Mouse (Mus musculus) limb, embryonic 10.5 days (tissue): ENCODE results near the gene Nisch. TPM values are rescaled to one million over a fixed set of nuclear protein-coding genes. Genes with fewer than 3 reads are reported as not detected.

Experiments used
- DNase-seq: peaks from one replicate; pipeline ENCODE4 v3.0.0-alpha.2; 2017; ENCODE audit warnings: low spot score
- H3K27ac ChIP-seq: fragments of 300-500 bp; sonication (generic); 2 replicates; pipeline ENCODE4 v1.5.1; 2016; ENCODE audit warnings: mild to moderate bottlenecking
- H3K27me3 ChIP-seq: fragments of 300-500 bp; sonication (generic); 2 replicates; pipeline ENCODE4 v1.6.1; 2016; ENCODE audit warnings: low read depth, mild to moderate bottlenecking; ENCODE audit not compliant: poor library complexity, severe bottlenecking
- H3K36me3 ChIP-seq: fragments of 300-500 bp; sonication (generic); 2 replicates; pipeline ENCODE4 v1.6.1; 2016; ENCODE audit warnings: mild to moderate bottlenecking, moderate library complexity
- H3K4me1 ChIP-seq: fragments of 300-500 bp; sonication (generic); 2 replicates; pipeline ENCODE4 v1.6.1; 2016
- H3K4me3 ChIP-seq: fragments of 300-500 bp; sonication (generic); 2 replicates; pipeline ENCODE4 v1.5.1; 2016; ENCODE audit warnings: mild to moderate bottlenecking, moderate library complexity
- H3K9me3 ChIP-seq: fragments of 300-500 bp; sonication (generic); replicated peaks from 2 replicates; pipeline ENCODE4 v1.6.1; 2016; ENCODE audit warnings: mild to moderate bottlenecking
- WGBS: fragments of 180-500 bp; shearing (Covaris S2); methylation state at CpG from one replicate; pipeline ENCODE4 v1.1.7; 2016; 5-methylcytosine and 5-hydroxymethylcytosine counted together
- polyA plus RNA-seq: library from polyadenylated mRNA; unstranded; fragments of >200 nt; fragmentation: Nextera tagmentation; extraction: Ambion mirVana; gene quantifications from 2 replicates; pipeline ENCODE4 v1.2.1, GENCODE M21; 2016

The Nisch gene
- polyA plus RNA-seq, 1 experiment from 2014 or later = 543 TPM

DNA sequence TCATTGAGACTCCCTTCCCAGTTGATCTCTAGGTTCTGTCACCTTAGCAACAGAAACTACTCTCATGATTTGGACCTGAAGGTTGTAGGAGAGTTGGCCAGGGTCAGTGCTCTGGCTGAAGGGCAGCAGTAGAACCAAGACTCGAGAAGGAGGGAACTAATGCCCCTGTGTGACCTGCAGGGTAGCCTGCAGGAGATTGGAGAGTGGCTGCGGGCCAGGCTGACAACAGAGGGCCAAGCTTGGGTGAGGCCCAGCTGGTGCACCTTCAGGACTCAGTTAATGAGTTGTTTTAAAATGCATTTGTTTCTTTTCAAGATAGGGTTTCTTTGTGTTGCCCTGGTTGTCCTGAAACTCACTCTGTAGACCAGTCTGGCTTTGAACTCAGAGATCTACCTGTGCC, 51.7 kb downstream of the Nisch start:
- peaks cover 23% of the 10 kb centered on the region for H3K4me1 ChIP-seq
- no peak overlapping the region for H3K27ac ChIP-seq
- H3K27me3 ChIP-seq = no peaks in the 10 kb centered on the region
- no peak for DNase-seq
- no peak overlapping the region for H3K4me3 ChIP-seq
- no peaks in the 10 kb centered on the region for H3K9me3 ChIP-seq
- WGBS = 77% methylated on average over 2 of the region's 2 CpGs
- peaks cover 9% of the 10 kb centered on the region for H3K36me3 ChIP-seq

DNA sequence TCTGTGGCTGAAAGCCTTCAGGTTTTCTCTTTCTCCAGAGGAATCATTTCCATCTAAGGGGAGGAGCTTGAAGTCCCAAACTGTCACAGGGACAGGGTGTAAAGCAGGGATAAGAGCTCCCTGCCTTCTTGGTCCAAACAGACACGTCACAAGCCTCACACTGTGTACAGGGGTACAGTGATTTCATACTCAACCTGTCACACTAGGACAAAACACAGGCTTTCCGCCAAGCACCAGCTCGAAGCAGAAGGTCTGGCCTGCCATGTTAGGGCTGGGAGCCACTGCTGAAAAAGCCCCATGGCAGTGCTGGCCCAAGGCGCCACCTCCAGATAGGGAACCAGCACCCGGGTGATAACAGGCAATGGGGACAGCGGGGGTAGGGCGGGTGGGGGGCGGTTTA, 52.7 kb downstream of the Nisch start:
- H3K36me3 ChIP-seq = 0 out of 2 replicates have a peak, but pooled peaks cover 4% of the 10 kb centered on the region
- no peak overlapping the region for H3K27ac ChIP-seq
- no peak overlapping the region for H3K4me3 ChIP-seq
- peaks cover 23% of the 10 kb centered on the region for H3K4me1 ChIP-seq
- 85% methylated on average over 8 of the region's 8 CpGs for WGBS
- H3K9me3 ChIP-seq = no peaks in the 10 kb centered on the region
- H3K27me3 ChIP-seq = no peaks in the 10 kb centered on the region
- DNase-seq = no peak

DNA sequence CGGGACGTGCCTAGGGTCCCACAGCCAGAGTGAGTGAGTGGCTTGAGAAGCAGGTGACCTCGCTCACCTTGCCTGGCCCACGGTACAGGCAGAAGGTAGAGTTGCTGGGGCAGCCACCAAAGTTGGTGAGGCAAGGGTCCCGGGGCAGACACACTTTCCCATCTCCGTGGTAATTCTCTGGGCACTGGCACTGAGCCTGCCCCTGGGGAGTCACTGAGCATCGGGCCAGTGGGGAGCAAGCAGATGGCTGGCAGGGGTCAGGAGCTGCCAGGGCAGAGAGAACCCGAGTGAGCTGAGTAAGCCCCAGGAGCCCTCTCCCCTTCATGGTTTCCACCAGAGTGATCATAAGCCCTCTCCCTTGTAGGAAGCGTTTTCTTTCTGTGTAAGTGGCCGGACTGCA, 55.1 kb downstream of the Nisch start:
- DNase-seq = no peak
- Histone ChIP-seq H3K9me3 (no peaks in the 10 kb centered on the region), H3K27ac (no peak overlapping the region), H3K36me3 (0 out of 2 replicates have a peak, but pooled peaks cover 4% of the 10 kb centered on the region), H3K4me3 (no peak overlapping the region), H3K4me1 (peaks cover 13% of the 10 kb centered on the region), H3K27me3 (no peaks in the 10 kb centered on the region)
- 80% methylated on average over 10 of the region's 10 CpGs for WGBS

DNA sequence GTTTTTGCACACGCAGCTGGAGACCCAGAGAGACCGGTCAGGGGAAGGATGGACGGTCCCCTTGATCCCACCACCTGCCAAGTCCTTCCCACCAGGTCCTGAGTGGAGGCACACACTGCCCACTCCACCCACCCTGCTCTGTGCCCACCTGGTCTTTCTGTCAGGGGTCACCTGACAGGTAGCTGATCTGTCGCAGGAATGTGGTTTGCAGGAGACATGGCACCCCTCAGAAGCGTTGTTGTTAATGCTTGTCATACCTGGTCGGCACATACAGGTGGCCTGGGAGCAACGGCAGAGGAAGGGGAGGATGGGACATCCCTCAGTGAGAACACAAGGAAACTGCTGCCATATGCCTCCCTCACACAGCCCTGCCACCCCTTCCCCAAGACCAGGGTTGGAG, 55.6 kb downstream of the Nisch start:
- H3K27ac ChIP-seq = no peak overlapping the region
- DNase-seq = no peak
- no peaks in the 10 kb centered on the region for H3K27me3 ChIP-seq
- H3K4me1 ChIP-seq = peaks cover 9% of the 10 kb centered on the region
- 90% methylated on average over 7 of the region's 7 CpGs for WGBS
- H3K9me3 ChIP-seq = no peaks in the 10 kb centered on the region
- 0 out of 2 replicates have a peak, but pooled peaks cover 4% of the 10 kb centered on the region for H3K36me3 ChIP-seq
- no peak overlapping the region for H3K4me3 ChIP-seq

DNA sequence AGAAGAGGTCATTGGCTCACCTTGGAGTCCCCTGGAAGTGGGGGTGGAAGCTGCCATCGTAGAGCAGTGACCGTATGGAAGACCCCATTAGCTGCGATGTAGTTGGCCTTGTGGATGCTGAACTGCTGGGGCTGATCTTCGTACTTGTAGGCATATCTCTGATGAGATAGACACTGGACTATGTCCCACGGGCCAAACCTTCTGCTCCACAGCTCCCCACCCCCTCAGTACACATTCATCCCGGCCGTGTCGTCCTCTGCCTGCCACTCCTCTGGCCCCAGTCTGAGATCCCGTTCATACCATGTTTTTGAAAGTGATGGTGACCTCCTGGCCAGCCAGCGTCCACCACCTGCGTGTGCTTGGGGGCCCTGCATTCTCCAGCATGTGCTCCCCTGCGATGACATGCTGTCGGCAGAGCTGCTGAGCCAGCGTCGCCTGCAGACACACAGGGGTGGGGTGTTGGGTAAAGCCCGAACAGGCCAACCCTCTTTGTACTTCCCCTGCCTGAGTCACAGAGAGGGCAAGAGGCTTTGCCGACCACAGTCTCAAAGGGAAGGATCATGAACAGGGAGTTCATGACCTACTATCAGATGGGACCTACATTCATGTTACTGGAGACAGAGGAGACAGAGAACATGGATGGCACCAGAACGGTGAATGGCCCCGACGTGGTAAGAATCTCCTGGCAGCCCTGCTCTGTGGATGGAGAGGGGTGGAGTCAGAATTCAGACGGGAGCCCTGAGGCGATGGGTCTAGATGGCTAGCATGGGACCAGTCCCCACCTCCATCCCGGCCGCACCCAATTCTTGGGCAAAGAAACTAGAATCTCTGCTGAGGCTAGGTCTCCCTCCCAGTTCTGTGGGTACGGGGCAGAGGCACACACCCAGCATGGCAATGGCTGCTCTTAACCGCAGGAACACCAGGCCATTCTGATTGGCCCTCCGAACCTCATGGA, 56.3 kb downstream of the Nisch start:
- Histone ChIP-seq H3K36me3 (0 out of 2 replicates have a peak, but pooled peaks cover 4% of the 10 kb centered on the region), H3K9me3 (no peaks in the 10 kb centered on the region), H3K4me1 (peaks cover 5% of the 10 kb centered on the region; the same call in 1 of the 2 replicates), H3K4me3 (no peak overlapping the region), H3K27me3 (no peaks in the 10 kb centered on the region), H3K27ac (no peak overlapping the region)
- WGBS = 84% methylated on average over 27 of the region's 27 CpGs
- DNase-seq = no peak

DNA sequence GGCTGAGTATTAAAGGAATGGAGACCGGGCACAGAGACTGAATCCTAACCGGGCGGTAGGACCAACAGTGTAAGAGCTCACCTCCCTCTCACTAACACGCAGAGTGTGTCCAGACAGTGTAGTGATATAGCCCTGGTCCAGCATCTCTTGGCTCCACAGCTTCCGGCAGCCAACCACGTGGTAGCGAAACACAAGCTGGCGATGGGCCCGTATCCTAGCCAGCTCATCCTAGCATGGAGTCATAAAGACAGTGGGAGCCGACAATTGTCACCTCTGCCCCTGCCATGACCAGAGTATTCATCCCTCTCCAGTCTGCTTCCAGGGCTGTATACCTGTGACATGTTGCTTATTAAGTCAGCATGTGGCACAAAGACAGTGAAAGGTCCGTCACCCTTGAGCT, 71.1 kb downstream of the Nisch start:
- 93% methylated on average over 11 of the region's 11 CpGs for WGBS
- no peak overlapping the region for H3K27ac ChIP-seq
- no peak for DNase-seq
- no peaks in the 10 kb centered on the region for H3K4me1 ChIP-seq
- H3K4me3 ChIP-seq = no peak overlapping the region
- H3K27me3 ChIP-seq = no peaks in the 10 kb centered on the region
- H3K9me3 ChIP-seq = no peaks in the 10 kb centered on the region; the same call in 1 of the 2 replicates
- peaks cover 33% of the 10 kb centered on the region for H3K36me3 ChIP-seq

DNA sequence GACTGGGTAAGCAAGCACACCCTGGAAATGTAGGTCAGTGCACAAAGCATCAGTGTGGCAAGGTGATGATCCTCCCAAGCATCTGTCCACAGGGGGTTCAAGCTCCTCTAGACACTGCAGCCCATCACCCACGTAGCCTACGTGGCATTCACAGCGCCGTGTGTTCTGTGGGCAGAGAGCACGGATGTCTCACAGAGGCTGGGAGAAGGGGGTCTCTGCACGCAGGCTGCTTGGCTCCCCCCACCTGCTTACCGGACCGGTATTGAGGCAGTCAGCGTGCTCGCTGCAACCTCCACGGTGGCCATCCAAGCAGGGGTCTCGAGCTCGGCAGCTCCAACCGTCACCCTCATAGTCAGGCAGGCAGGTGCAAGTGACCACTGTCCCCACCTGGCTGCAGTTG, 75.7 kb downstream of the Nisch start:
- Histone ChIP-seq H3K4me3 (no peak overlapping the region), H3K27me3 (no peaks in the 10 kb centered on the region), H3K36me3 (peaks cover 80% of the 10 kb centered on the region), H3K27ac (no peak overlapping the region), H3K9me3 (no peaks in the 10 kb centered on the region; the same call in 1 of the 2 replicates), H3K4me1 (no peaks in the 10 kb centered on the region)
- 96% methylated on average over 14 of the region's 14 CpGs for WGBS
- no peak for DNase-seq

DNA sequence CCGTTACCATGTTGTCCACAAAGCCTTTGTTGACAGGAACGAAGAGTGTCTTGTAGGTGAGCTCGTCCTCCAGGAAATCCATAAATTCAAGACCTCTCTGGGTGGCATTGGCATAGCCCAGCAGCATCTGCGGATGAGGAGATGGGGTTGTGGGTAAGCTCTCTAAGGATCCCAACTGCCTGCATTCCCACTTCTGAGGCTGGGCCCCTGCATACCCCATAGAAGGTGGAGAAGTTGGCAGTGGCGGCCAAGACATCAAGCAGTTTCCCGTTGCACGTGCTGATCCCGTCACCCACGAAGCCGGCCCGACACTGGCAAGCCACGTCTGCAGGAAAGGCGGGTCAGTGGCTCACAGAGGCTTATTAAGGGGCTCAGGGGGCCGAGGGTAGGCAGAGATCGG, 76.6 kb downstream of the Nisch start:
- DNase-seq = no peak
- H3K9me3 ChIP-seq = no peaks in the 10 kb centered on the region; the same call in 1 of the 2 replicates
- 92% methylated on average over 15 of the region's 15 CpGs for WGBS
- no peaks in the 10 kb centered on the region for H3K4me1 ChIP-seq
- H3K36me3 ChIP-seq = peaks cover 88% of the 10 kb centered on the region
- H3K27me3 ChIP-seq = no peaks in the 10 kb centered on the region
- no peak overlapping the region for H3K4me3 ChIP-seq
- H3K27ac ChIP-seq = no peak overlapping the region

DNA sequence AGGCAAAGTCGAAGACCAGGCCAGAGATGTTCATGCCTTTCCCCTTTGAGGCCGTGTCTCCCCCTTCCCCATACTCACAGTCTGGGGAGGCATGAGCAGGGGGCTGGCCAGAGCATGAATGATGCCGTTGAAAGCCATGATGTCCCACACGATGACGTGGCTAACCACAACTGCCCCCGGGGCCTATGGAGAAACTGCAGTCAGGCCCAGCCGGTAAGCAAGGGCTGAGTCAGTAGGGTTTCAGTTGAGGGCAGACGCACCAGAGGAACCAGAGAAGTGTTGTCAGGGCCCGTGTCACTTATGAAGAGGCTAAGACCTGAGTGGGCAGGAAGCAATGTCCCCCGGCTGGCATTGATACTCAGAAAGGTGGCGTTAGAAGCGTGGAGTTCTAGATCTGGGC, 77.1 kb downstream of the Nisch start:
- DNase-seq = no peak
- Histone ChIP-seq H3K27ac (no peak overlapping the region), H3K36me3 (peaks cover 90% of the 10 kb centered on the region), H3K9me3 (no peaks in the 10 kb centered on the region; the same call in 1 of the 2 replicates), H3K4me3 (no peak overlapping the region), H3K4me1 (no peaks in the 10 kb centered on the region), H3K27me3 (no peaks in the 10 kb centered on the region)
- 95% methylated on average over 12 of the region's 12 CpGs for WGBS

DNA sequence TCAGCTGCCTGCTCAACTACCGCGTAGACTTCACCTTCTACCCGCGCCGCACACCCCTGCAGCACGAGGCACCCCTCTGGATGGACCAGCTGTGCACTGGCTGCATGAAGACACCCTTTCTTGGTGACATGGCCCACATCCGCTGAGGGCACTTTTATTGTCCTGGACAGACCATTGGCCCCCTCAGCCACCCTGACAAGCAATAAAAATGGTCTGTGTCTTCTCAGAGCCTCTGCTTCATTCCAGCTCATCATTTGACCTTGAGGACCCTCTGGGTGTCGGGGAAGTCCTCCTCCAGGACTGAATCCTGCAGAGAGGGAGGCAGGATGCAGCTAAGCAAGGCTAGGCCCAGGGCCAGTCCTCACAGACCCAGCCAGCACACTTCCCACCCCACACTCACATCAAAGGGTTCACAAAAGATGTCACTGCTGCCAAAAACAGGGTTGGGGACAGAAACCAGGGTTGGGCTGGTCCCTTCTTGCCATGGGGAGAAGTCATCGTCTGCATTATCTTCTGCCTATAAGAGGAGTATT, 77.8 kb downstream of the Nisch start:
- no peaks in the 10 kb centered on the region; the same call in 1 of the 2 replicates for H3K9me3 ChIP-seq
- H3K4me3 ChIP-seq = no peak overlapping the region
- peaks cover 97% of the 10 kb centered on the region for H3K36me3 ChIP-seq
- WGBS = 95% methylated on average over 9 of the region's 9 CpGs
- H3K27me3 ChIP-seq = no peaks in the 10 kb centered on the region
- H3K4me1 ChIP-seq = 0 out of 2 replicates have a peak, but pooled peaks cover 2% of the 10 kb centered on the region
- no peak for DNase-seq
- no peak overlapping the region for H3K27ac ChIP-seq

DNA sequence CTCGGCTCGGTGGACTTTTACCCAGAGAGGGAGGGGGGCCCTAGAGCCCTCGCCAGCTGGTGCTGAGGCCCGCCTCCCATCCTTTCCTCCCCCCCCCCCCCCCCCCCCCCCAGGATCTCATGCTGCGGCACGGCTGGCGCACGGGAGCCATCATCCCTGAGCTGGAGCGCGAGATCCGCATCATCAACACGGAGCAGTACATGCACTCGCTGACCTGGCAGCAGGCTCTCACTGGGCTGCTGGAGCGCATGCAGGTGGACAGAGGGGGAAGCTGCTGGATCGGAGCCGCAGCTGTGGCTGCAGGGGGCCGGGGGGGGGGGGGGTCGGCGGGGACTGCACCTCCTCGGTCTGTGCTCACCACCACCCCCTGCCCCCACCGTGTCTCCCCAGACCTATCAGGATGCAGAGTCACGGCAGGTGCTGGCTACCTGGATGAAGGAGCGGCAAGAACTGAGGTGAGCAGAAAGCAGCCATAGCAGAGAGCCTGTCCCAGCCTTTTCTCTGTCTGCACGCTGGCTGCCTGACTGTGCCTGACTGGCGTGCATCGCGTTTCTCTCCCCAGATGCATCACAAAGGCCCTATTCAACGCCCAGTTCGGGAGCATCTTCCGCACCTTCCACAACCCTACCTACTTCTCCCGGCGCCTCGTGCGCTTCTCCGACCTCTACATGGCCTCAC, 78.4 kb downstream of the Nisch start:
- no peak overlapping the region for H3K27ac ChIP-seq

DNA sequence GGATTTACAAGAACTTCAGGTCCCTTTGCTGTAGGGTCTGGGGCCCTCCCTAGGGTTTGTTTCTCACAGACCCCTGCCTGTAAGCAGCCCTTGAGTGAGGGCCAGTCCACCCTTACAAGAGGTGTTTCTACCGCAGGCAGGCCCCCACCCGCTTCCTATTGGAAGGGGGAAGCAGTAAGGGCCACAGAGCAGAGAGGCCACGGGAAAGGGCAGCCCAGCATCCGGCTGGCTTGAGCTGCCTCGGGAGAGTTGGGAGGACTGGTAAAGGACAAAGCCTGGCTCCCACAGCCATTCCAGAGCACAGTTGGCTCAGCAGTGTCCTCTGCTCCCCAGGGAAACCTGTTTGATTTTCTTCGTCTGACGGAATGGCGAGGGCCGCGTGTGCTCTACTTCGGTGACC, 79.0 kb downstream of the Nisch start:
- no peaks in the 10 kb centered on the region for H3K27me3 ChIP-seq
- H3K36me3 ChIP-seq = peaks cover 100% of the 10 kb centered on the region
- 88% methylated on average over 11 of the region's 11 CpGs for WGBS
- H3K4me3 ChIP-seq = no peak overlapping the region
- no peak for DNase-seq
- no peak overlapping the region for H3K27ac ChIP-seq
- peaks cover 13% of the 10 kb centered on the region for H3K4me1 ChIP-seq
- H3K9me3 ChIP-seq = no peaks in the 10 kb centered on the region; the same call in 1 of the 2 replicates

More for the DNA sequence above, 78.4 kb downstream of the Nisch start:
- 93% methylated on average over 34 of the region's 35 CpGs for WGBS
- Histone ChIP-seq H3K36me3 (peaks cover 100% of the 10 kb centered on the region), H3K4me3 (no peak overlapping the region), H3K27me3 (no peaks in the 10 kb centered on the region), H3K4me1 (peaks cover 8% of the 10 kb centered on the region), H3K9me3 (no peaks in the 10 kb centered on the region; the same call in 1 of the 2 replicates)
- no peak for DNase-seq

DNA sequence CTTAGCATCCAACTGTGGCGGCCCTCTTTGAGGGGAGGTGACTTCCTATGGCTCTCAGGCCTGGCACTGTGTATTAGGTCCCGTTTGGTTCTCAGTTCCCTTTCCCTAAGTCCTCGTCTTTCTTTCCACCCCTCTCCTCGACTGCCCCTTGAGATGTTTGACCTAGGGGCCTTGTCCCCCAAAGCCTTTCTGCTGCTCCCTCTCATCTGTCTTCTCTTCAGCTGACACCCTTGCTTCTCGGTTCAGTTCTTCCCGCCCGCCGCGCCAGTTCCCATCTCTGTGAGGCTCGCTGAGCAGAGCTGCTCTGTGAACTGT, 79.5 kb downstream of the Nisch start:
- peaks cover 19% of the 10 kb centered on the region for H3K4me1 ChIP-seq
- H3K36me3 ChIP-seq = peaks cover 99% of the 10 kb centered on the region
- no peak overlapping the region for H3K27ac ChIP-seq
- no peaks in the 10 kb centered on the region for H3K9me3 ChIP-seq
- DNase-seq = no peak
- no peaks in the 10 kb centered on the region for H3K27me3 ChIP-seq
- WGBS = 87% methylated on average over 10 of the region's 10 CpGs
- H3K4me3 ChIP-seq = no peak overlapping the region
